Mouse (Mus musculus): ENCODE results near the gene Epdr1.

DNA sequence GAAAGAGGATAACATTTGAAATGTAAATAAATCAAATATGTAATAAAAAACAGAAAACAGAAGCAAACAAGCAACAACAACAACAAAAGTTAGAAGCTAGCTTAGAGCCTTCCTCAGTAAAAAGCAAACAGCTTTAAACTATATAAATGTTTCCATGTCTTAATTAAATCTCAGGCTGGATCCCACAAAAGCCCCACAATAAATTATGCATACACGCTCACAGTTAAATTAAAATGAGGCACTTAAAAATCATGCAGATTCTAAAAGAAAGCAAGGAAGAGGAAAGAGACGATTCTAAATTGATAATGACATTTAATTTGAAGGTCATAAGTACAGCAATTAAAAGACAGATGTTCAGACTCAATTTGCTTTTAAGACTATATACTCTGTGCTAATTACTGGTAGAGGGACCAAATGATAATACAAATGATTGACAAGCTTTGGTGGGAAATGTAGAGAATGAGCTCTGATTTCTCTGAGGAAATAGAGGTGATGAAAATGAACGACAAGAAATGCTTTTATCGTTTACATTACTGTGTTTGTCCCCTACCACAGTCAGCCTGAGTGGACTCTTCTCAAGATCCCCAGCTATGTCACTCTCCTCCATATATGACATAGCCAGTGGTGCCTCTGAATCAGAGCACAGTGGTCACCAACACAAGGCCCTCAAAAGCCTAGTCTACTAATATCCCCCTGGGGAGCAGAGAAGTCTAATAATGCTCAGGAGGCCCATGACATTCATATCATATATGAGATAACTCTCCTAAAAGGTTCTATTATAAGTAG, 48.8 kb upstream of the Epdr1 start:
- TF ChIP-seq POLR2A (IDR thresholded peaks at IDR 0.05; ENCODE audit: insufficient read length, low read depth) (no peak), MYOG (IDR thresholded peaks at IDR 0.05; ENCODE audit: control insufficient read depth in 1 of 3, insufficient read depth in 1 of 3, insufficient read length in 2 of 3, low read depth in 2 of 3) (no peak), USF1 (IDR thresholded peaks at IDR 0.05; ENCODE audit: low read depth) (no peak)
